ENCODE assay signal across 22 mouse cellular contexts in genomic region chr17:88413155-88413836, GRCm38 (mm10).
"Had no signal": no experiment of that assay in that cellular context is flagged by ENCODE, and none has a peak within 500 bp of the region (broad histone marks: within the 10 kb centered on the region; RNA-seq: fewer than 3 reads in every experiment).

No protein-coding gene starts in this region.

- H3K36me3 ChIP-seq: kidney, embryonic 15.5 days; limb, embryonic 10.5 days; limb, embryonic 13.5 days; liver, embryonic 12.5 days; liver, embryonic 15.5 days; lung, embryonic 15.5 days; midbrain, embryonic 12.5 days; midbrain, embryonic 15.5 days; neural tube, embryonic 12.5 days; neural tube, embryonic 15.5 days had no signal

- H3K27me3 ChIP-seq: kidney, embryonic 15.5 days; limb, embryonic 13.5 days; liver, embryonic 12.5 days; liver, embryonic 15.5 days; lung, embryonic 15.5 days; midbrain, embryonic 12.5 days; midbrain, embryonic 15.5 days; neural tube, embryonic 12.5 days; neural tube, embryonic 15.5 days had no signal

- DNase-seq: kidney, postnatal 10 days; kidney, postnatal 36 days; liver; lung, adult 18-20 months; lung, postnatal 10 days; right cerebral cortex, adult 18-20 months; right cerebral cortex, postnatal 14 days; right cerebral cortex, postnatal 4 days; thymus, adult 2 months; thymus, postnatal 14 days; thymus, postnatal 4 days had no signal

- H3K9ac ChIP-seq: kidney, embryonic 15.5 days; limb, embryonic 13.5 days; liver, embryonic 12.5 days; liver, embryonic 15.5 days; lung, embryonic 15.5 days; midbrain, embryonic 12.5 days; midbrain, embryonic 15.5 days; neural tube, embryonic 12.5 days; neural tube, embryonic 15.5 days had no signal

- H3K4me3 ChIP-seq: kidney, embryonic 15.5 days; limb, embryonic 10.5 days; limb, embryonic 13.5 days; liver, embryonic 12.5 days; liver, embryonic 15.5 days; lung, embryonic 15.5 days; midbrain, embryonic 12.5 days; midbrain, embryonic 15.5 days; neural tube, embryonic 12.5 days; neural tube, embryonic 15.5 days had no signal

- H3K4me1 ChIP-seq: kidney, embryonic 15.5 days; limb, embryonic 10.5 days; limb, embryonic 13.5 days; lung, embryonic 15.5 days; midbrain, embryonic 12.5 days; midbrain, embryonic 15.5 days; neural tube, embryonic 12.5 days; neural tube, embryonic 15.5 days had no signal

- H3K27ac ChIP-seq: kidney, embryonic 15.5 days; limb, embryonic 10.5 days; limb, embryonic 13.5 days; liver, embryonic 12.5 days; liver, embryonic 15.5 days; lung, embryonic 15.5 days; midbrain, embryonic 12.5 days; midbrain, embryonic 15.5 days; neural tube, embryonic 12.5 days; neural tube, embryonic 15.5 days; stomach, postnatal 0 days had no signal

- H3K9me3 ChIP-seq: kidney, embryonic 15.5 days; limb, embryonic 10.5 days; limb, embryonic 13.5 days; liver, embryonic 12.5 days; liver, embryonic 15.5 days; lung, embryonic 15.5 days; midbrain, embryonic 12.5 days; midbrain, embryonic 15.5 days; neural tube, embryonic 12.5 days; neural tube, embryonic 15.5 days had no signal

- H3K4me2 ChIP-seq: kidney, embryonic 15.5 days; limb, embryonic 13.5 days; liver, embryonic 12.5 days; liver, embryonic 15.5 days; lung, embryonic 15.5 days; midbrain, embryonic 12.5 days; midbrain, embryonic 15.5 days; neural tube, embryonic 12.5 days; neural tube, embryonic 15.5 days had no signal

- ATAC-seq: liver, embryonic 12.5 days; midbrain, embryonic 15.5 days had no signal
